Mouse (Mus musculus): ENCODE measurements around the gene Adgre1. TPM values are rescaled to one million over a fixed set of nuclear protein-coding genes. Genes with fewer than 3 reads are reported as not detected.
"Not testable (repeated sequence)": the region's sequence is repeated elsewhere in the genome, so short reads cannot be mapped to it uniquely, and the experiment has no call there.

Gene Adgre1
- 3.3 and 4.8 TPM in 2 replicates for polyA plus RNA-seq (2014; fragmentation: Nextera tagmentation; extraction: Ambion mirVana)

DNA sequence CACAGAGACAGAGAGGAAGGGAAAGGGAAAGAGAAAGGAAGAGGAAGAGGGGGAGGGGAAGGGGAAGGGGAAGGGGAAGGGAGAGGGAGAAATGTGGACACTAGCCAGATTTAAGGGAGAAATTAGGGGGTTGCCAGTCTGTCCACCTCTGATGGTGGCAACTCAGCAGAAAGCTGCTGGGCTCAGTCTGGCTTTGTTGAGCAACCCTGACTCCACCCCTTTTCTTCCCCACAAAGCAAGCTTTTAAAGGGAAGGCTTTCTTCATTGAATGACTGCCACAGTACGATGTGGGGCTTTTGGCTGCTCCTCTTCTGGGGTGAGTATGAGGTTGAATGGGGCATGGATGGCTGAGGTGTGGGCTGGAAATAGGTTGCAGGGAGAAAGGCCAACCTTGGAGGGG lies at the start of gene Adgre1:
Gene Adgre1 (plus strand): TSS at position 251 of the 400 bp plus-strand sequence.
- H3K9ac ChIP-seq (ENCODE audit: low read depth, low read length) = no peak within 1 kb of the TSS
- no peak for ATAC-seq (ENCODE audit: low FRiP score)
- 13% methylated on average over 1 of the region's 1 CpGs for WGBS
- DNase-seq (ENCODE audit: low spot score) = no peak
- H3K4me3 ChIP-seq (ENCODE audit: low read depth, low read length) = no peak within 1 kb of the TSS
- no peaks in the 10 kb centered on the region for H3K9me3 ChIP-seq (ENCODE audit: control insufficient read depth, low read length)
- no peaks in the 10 kb centered on the region for H3K36me3 ChIP-seq (ENCODE audit: control insufficient read depth, insufficient read depth, low read length)
- no peak within 1 kb of the TSS for H3K27ac ChIP-seq (ENCODE audit: low read depth, low read length)
- H3K4me1 ChIP-seq (replicated peaks; ENCODE audit: control insufficient read depth, insufficient read depth, low read length) = no peaks in the 10 kb centered on the region
- no peak within 1 kb of the TSS for H3K4me2 ChIP-seq (replicated peaks; ENCODE audit: low read depth, low read length)
- H3K27me3 ChIP-seq (ENCODE audit: control insufficient read depth, insufficient read depth, low read length) = no peaks in the 10 kb centered on the region

GRCm38 (mm10) chr17:57311801-57312200 lies 46.7 kb upstream of the Adgre1 start:
- Histone ChIP-seq H3K27me3 (ENCODE audit: control insufficient read depth, insufficient read depth, low read length) (no peaks in the 10 kb centered on the region), H3K36me3 (ENCODE audit: control insufficient read depth, insufficient read depth, low read length) (no peaks in the 10 kb centered on the region), H3K4me2 (replicated peaks; ENCODE audit: low read depth, low read length) (no peak overlapping the region), H3K4me1 (replicated peaks; ENCODE audit: control insufficient read depth, insufficient read depth, low read length) (no peaks in the 10 kb centered on the region), H3K27ac (ENCODE audit: low read depth, low read length) (no peak overlapping the region), H3K9me3 (ENCODE audit: control insufficient read depth, low read length) (no peaks in the 10 kb centered on the region), H3K4me3 (ENCODE audit: low read depth, low read length) (no peak overlapping the region), H3K9ac (ENCODE audit: low read depth, low read length) (no peak overlapping the region)
- WGBS = 37% methylated on average over 13 of the region's 13 CpGs
- DNase-seq (ENCODE audit: low spot score) (no peak), ATAC-seq (ENCODE audit: low FRiP score) (no peak)

DNA sequence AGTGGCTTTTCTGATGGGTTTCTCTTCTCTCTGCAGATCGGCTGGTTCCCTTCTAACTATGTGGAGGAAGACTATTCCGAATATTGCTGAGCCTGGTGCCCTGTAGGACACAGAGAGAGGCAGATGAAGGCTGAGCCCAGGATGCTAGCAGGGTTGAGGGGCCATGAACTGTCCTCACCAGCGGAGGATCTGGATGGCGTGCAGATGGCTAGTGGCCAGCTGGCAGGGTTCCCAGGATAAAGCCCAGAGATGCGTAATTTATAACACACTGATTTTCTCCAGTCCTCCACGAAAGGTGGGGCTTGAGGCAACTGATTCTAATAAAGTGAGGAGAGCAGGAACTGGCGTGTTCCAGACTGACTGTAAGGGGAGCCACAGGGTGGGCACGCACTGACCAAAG lies 30.9 kb upstream of the Adgre1 start:
- WGBS = 87% methylated on average over 8 of the region's 8 CpGs
- Histone ChIP-seq H3K27me3 (ENCODE audit: control insufficient read depth, insufficient read depth, low read length) (no peaks in the 10 kb centered on the region), H3K4me1 (replicated peaks; ENCODE audit: control insufficient read depth, insufficient read depth, low read length) (no peaks in the 10 kb centered on the region), H3K27ac (ENCODE audit: low read depth, low read length) (no peak overlapping the region), H3K4me2 (replicated peaks; ENCODE audit: low read depth, low read length) (no peak overlapping the region), H3K9ac (ENCODE audit: low read depth, low read length) (no peak overlapping the region), H3K9me3 (ENCODE audit: control insufficient read depth, low read length) (no peaks in the 10 kb centered on the region), H3K4me3 (ENCODE audit: low read depth, low read length) (no peak overlapping the region), H3K36me3 (ENCODE audit: control insufficient read depth, insufficient read depth, low read length) (no peaks in the 10 kb centered on the region)
- no peak for ATAC-seq (ENCODE audit: low FRiP score)
- DNase-seq (ENCODE audit: low spot score) = no peak

DNA sequence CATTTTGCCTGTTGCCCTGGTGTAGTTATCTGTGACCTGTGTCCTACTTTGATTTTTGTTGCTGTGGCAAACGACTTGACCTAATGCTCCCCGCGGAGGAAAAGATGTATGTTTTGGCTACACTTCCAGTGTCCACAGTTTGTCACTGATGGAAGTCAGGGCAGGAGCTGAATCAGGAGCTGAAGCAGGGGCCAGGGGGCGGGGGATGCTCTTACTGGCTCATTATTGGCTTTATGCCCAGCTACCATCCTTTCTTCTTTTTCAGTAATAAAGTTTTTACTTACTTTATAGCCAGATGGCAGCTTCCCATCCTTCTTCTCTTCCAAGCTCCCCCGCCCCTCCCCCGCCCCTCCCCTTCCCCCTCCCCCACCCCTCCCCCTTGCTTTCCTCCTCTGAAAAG lies 29.5 kb upstream of the Adgre1 start:
- WGBS = 55% methylated on average over 6 of the region's 6 CpGs
- no peaks in the 10 kb centered on the region for H3K27me3 ChIP-seq (ENCODE audit: control insufficient read depth, insufficient read depth, low read length)
- H3K4me2 ChIP-seq (replicated peaks; ENCODE audit: low read depth, low read length) = no peak overlapping the region
- H3K9me3 ChIP-seq (ENCODE audit: control insufficient read depth, low read length) = no peaks in the 10 kb centered on the region
- H3K4me1 ChIP-seq (replicated peaks; ENCODE audit: control insufficient read depth, insufficient read depth, low read length) = no peaks in the 10 kb centered on the region
- no peak overlapping the region for H3K27ac ChIP-seq (ENCODE audit: low read depth, low read length)
- ATAC-seq (ENCODE audit: low FRiP score) (no peak), DNase-seq (ENCODE audit: low spot score) (no peak)
- H3K36me3 ChIP-seq (ENCODE audit: control insufficient read depth, insufficient read depth, low read length) = no peaks in the 10 kb centered on the region
- no peak overlapping the region for H3K4me3 ChIP-seq (ENCODE audit: low read depth, low read length)
- H3K9ac ChIP-seq (ENCODE audit: low read depth, low read length) = no peak overlapping the region

DNA sequence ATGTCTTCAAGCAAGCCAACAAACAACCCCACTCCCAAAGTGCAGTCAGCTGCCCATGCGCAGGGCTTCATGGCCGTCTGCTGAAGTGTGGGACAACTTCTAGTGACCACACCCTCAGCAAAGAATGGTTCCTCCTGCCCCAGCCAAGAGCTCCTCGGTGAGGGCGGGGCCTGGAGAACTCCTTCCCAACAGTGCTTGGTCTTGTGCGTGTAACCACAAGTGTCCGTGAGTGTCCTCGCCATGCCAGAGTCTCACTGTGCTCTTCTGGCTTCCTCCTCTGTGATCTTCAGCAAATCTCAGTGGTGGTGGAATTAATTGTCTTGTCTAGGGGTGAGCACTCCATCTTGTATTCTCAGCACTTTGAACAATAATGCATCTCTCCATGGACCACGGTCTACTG lies 27.5 kb upstream of the Adgre1 start:
- Histone ChIP-seq H3K4me3 (ENCODE audit: low read depth, low read length) (no peak overlapping the region), H3K27ac (ENCODE audit: low read depth, low read length) (no peak overlapping the region), H3K9me3 (ENCODE audit: control insufficient read depth, low read length) (no peaks in the 10 kb centered on the region), H3K4me1 (replicated peaks; ENCODE audit: control insufficient read depth, insufficient read depth, low read length) (no peaks in the 10 kb centered on the region), H3K27me3 (ENCODE audit: control insufficient read depth, insufficient read depth, low read length) (no peaks in the 10 kb centered on the region), H3K9ac (ENCODE audit: low read depth, low read length) (no peak overlapping the region), H3K4me2 (replicated peaks; ENCODE audit: low read depth, low read length) (no peak overlapping the region), H3K36me3 (ENCODE audit: control insufficient read depth, insufficient read depth, low read length) (no peaks in the 10 kb centered on the region)
- no peak for ATAC-seq (ENCODE audit: low FRiP score)
- DNase-seq (ENCODE audit: low spot score) = no peak
- 94% methylated on average over 8 of the region's 8 CpGs for WGBS

- DNase-seq (ENCODE audit: low spot score) = peak; percentile 4
- no peak for ATAC-seq (ENCODE audit: low FRiP score)
- H3K27ac ChIP-seq (ENCODE audit: low read depth, low read length) = no peak overlapping the region
- no peaks in the 10 kb centered on the region for H3K27me3 ChIP-seq (ENCODE audit: control insufficient read depth, insufficient read depth, low read length)
- H3K4me3 ChIP-seq (ENCODE audit: low read depth, low read length) = no peak overlapping the region
- no peaks in the 10 kb centered on the region for H3K9me3 ChIP-seq (ENCODE audit: control insufficient read depth, low read length)
- no peaks in the 10 kb centered on the region for H3K36me3 ChIP-seq (ENCODE audit: control insufficient read depth, insufficient read depth, low read length)
- H3K9ac ChIP-seq (ENCODE audit: low read depth, low read length) = no peak overlapping the region
- WGBS = 87% methylated on average over 4 of the region's 4 CpGs
- H3K4me1 ChIP-seq (replicated peaks; ENCODE audit: control insufficient read depth, insufficient read depth, low read length) = no peaks in the 10 kb centered on the region
- no peak overlapping the region for H3K4me2 ChIP-seq (replicated peaks; ENCODE audit: low read depth, low read length)
Observed at GRCm38 (mm10) chr17:57332241-57332640, 26.2 kb upstream of the Adgre1 start.

- DNase-seq (ENCODE audit: low spot score) = peak; percentile 2
- H3K9ac ChIP-seq (ENCODE audit: low read depth, low read length) = no peak overlapping the region; the same call in 1 of the 2 replicates
- H3K4me3 ChIP-seq (ENCODE audit: low read depth, low read length) = no peak overlapping the region
- no peak overlapping the region for H3K27ac ChIP-seq (ENCODE audit: low read depth, low read length)
- H3K4me1 ChIP-seq (replicated peaks; ENCODE audit: control insufficient read depth, insufficient read depth, low read length) = no peaks in the 10 kb centered on the region
- no peaks in the 10 kb centered on the region for H3K36me3 ChIP-seq (ENCODE audit: control insufficient read depth, insufficient read depth, low read length)
- no peaks in the 10 kb centered on the region for H3K9me3 ChIP-seq (ENCODE audit: control insufficient read depth, low read length)
- H3K27me3 ChIP-seq (ENCODE audit: control insufficient read depth, insufficient read depth, low read length) = no peaks in the 10 kb centered on the region
- ATAC-seq (ENCODE audit: low FRiP score) = peak; percentile 21; the same call in 1 of the 2 replicates
- whole genome bisulfite sequencing = 75% methylated on average over 9 of the region's 9 CpGs
- no peak overlapping the region for H3K4me2 ChIP-seq (replicated peaks; ENCODE audit: low read depth, low read length)
Observed at GRCm38 (mm10) chr17:57334001-57334760, 24.3 kb upstream of the Adgre1 start.

- ATAC-seq (ENCODE audit: low FRiP score) (peak; percentile 46), DNase-seq (ENCODE audit: low spot score) (peak; percentile 92)
- Histone ChIP-seq H3K9ac (ENCODE audit: low read depth, low read length) (no peak overlapping the region; the same call in 1 of the 2 replicates), H3K27ac (ENCODE audit: low read depth, low read length) (no peak overlapping the region), H3K36me3 (ENCODE audit: control insufficient read depth, insufficient read depth, low read length) (no peaks in the 10 kb centered on the region), H3K27me3 (ENCODE audit: control insufficient read depth, insufficient read depth, low read length) (no peaks in the 10 kb centered on the region), H3K4me2 (replicated peaks; ENCODE audit: low read depth, low read length) (no peak overlapping the region), H3K4me3 (ENCODE audit: low read depth, low read length) (no peak overlapping the region), H3K9me3 (ENCODE audit: control insufficient read depth, low read length) (no peaks in the 10 kb centered on the region), H3K4me1 (replicated peaks; ENCODE audit: control insufficient read depth, insufficient read depth, low read length) (no peaks in the 10 kb centered on the region)
- 6% methylated on average over 16 of the region's 16 CpGs for WGBS
Observed at GRCm38 (mm10) chr17:57334761-57335150, 23.7 kb upstream of the Adgre1 start.

DNA sequence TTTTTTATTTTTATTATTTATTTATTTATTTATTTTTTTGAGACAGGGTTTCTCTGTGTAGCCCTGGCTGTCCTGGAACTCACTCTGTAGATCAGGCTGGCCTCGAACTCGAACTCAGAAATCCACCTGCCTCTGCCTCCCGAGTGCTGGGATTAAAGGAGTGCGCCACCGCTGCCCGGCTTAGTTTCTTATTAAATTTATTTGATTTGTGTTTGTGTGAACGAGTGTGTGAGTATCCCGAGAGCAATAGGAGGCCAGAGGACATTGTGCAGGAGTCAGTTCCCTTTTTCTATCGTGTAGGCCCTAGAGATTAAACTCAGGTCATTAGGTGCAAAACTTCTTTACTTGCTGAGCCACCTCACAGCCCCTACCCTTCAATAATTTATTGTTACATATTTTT lies 23.3 kb upstream of the Adgre1 start:
- H3K36me3 ChIP-seq (ENCODE audit: control insufficient read depth, insufficient read depth, low read length); H3K4me1 ChIP-seq (replicated peaks; ENCODE audit: control insufficient read depth, insufficient read depth, low read length); H3K4me3 ChIP-seq (ENCODE audit: low read depth, low read length); H3K9me3 ChIP-seq (ENCODE audit: control insufficient read depth, low read length); H3K27ac ChIP-seq (ENCODE audit: low read depth, low read length); H3K9ac ChIP-seq (ENCODE audit: low read depth, low read length); H3K4me2 ChIP-seq (replicated peaks; ENCODE audit: low read depth, low read length); DNase-seq (ENCODE audit: low spot score); H3K27me3 ChIP-seq (ENCODE audit: control insufficient read depth, insufficient read depth, low read length): not testable (repeated sequence)
- 78% methylated on average over 9 of the region's 9 CpGs for WGBS
- ATAC-seq (ENCODE audit: low FRiP score) = peak; percentile 26
